ENCODE assay signal across 8 mouse cellular contexts in the genomic region with DNA sequence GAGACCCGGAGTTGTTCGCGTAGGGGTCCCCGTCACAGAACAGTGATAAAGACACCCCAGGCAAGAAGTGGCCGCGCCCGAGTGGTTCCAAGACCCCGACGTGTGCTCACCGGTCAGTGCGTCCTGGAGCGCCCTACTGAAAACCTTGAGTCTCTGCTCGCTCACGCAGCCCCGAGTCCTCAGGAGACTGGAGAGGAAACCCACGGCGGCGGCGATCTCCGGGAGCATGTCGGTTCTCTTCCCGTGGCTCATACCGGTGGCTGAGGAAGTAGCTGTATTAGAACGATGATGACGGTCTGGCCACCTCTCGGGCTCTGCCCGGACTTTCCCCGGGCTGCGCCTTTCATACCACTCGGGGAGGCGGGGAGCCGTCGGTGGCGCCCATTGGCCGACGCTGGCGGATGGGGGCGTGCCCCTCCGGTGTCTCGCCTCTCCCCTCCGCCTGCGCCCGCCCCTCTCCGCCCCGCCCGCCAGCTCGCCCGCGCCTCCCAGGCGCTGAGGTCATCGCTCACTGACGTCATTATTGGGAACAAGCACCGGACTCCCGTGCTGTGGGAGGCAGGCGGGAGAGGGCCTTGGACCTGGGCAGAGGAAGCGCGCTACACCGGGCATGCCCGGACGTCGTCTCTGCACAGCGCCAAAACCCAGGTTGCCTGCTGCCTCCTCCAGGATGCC. TPM values are rescaled to one million over a fixed set of nuclear protein-coding genes. Genes with fewer than 3 reads are reported as not detected.
DNase-seq lines count a peak whose midpoint lies in the region; ATAC-seq and TF ChIP-seq lines count a peak whose summit lies in the region.

A gene (minus strand): TSS at position 319 of the 675 bp plus-strand sequence.

- DNase-seq in CD8-positive naive resting alpha-beta T cell, adult 2 months (ENCODE audit: low read depth in 2 of 2, low spot score in 2 of 2), result peak; percentile 91 to 93
- DNase-seq in c-Kit-positive CD71-negative TER-119-negative erythroid progenitor cells, embryonic 14.5 days (ENCODE audit: low read depth), result peak; percentile 86
- DNase-seq in forebrain, embryonic 11.5 days (ENCODE audit: low spot score), result peak; percentile 99
- DNase-seq in kidney, postnatal 4 days, result peak; percentile 98

- no peaks in the 10 kb centered on the region for H3K27me3 ChIP-seq in forebrain, embryonic 11.5 days (ENCODE audit: control insufficient read depth, insufficient read depth, low read length)
- no peaks in the 10 kb centered on the region for H3K27me3 ChIP-seq in heart, embryonic 16.5 days (ENCODE audit: control insufficient read depth, insufficient read depth, low read length)
- H3K27me3 ChIP-seq in liver, embryonic 16.5 days (ENCODE audit: control insufficient read depth, insufficient read depth, low read depth, low read length), result no peaks in the 10 kb centered on the region
- H3K27me3 ChIP-seq in neural tube, embryonic 13.5 days, result no peaks in the 10 kb centered on the region
- H3K27me3 ChIP-seq in testis, adult 2 months (ENCODE audit: control insufficient read depth, insufficient read depth, low read length), result no peaks in the 10 kb centered on the region

- peak within 1 kb of the TSS; percentile 86 for H3K9ac ChIP-seq in forebrain, embryonic 11.5 days (ENCODE audit: low read length)
- peak within 1 kb of the TSS; percentile 97 for H3K9ac ChIP-seq in heart, embryonic 16.5 days (ENCODE audit: low read length)
- H3K9ac ChIP-seq in liver, embryonic 16.5 days (ENCODE audit: low read depth, low read length), result peak within 1 kb of the TSS; percentile 94
- peak within 1 kb of the TSS; percentile 92 for H3K9ac ChIP-seq in neural tube, embryonic 13.5 days

- H3K4me1 ChIP-seq in forebrain, embryonic 11.5 days (replicated peaks; ENCODE audit: control insufficient read depth, insufficient read depth, low read length), result peaks cover 9% of the 10 kb centered on the region
- H3K4me1 ChIP-seq in heart, embryonic 16.5 days (ENCODE audit: control insufficient read depth, insufficient read depth, low read length), result peaks cover 51% of the 10 kb centered on the region
- peaks cover 75% of the 10 kb centered on the region for H3K4me1 ChIP-seq in liver, embryonic 16.5 days (ENCODE audit: control insufficient read depth, low read depth, low read length)
- peaks cover 67% of the 10 kb centered on the region for H3K4me1 ChIP-seq in neural tube, embryonic 13.5 days (replicated peaks)
- H3K4me1 ChIP-seq in testis, adult 2 months (ENCODE audit: control insufficient read depth, insufficient read depth, low read length), result peaks cover 12% of the 10 kb centered on the region

- peak within 1 kb of the TSS; percentile 73 for H3K27ac ChIP-seq in forebrain, embryonic 11.5 days (ENCODE audit: low read depth, low read length)
- H3K27ac ChIP-seq in heart, embryonic 16.5 days (ENCODE audit: low read length), result peak within 1 kb of the TSS; percentile 94
- H3K27ac ChIP-seq in liver, embryonic 16.5 days (ENCODE audit: low read length), result peak within 1 kb of the TSS; percentile 95
- H3K27ac ChIP-seq in neural tube, embryonic 13.5 days (replicated peaks), result peak within 1 kb of the TSS; percentile 91
- peak within 1 kb of the TSS; percentile 59 for H3K27ac ChIP-seq in testis, adult 2 months (ENCODE audit: control insufficient read depth, insufficient read depth, low read depth, low read length)

- TF ChIP-seq POLR2A in testis, adult 2 months (IDR thresholded peaks at IDR 0.05; ENCODE audit: control insufficient read depth, low read depth, low read length), result peak; percentile 93

- WGBS in forebrain, embryonic 11.5 days, result under 1% methylated on average over 58 of the region's 62 CpGs
- 0% methylated on average over 60 of the region's 62 CpGs for WGBS in heart, embryonic 16.5 days
- WGBS in liver, embryonic 16.5 days (ENCODE audit: insufficient replicate concordance), result under 1% methylated on average over 61 of the region's 62 CpGs
- under 1% methylated on average over 60 of the region's 62 CpGs for WGBS in neural tube, embryonic 13.5 days

- TF ChIP-seq CTCF in testis, adult 2 months (IDR thresholded peaks at IDR 0.05; ENCODE audit: control insufficient read depth, insufficient read depth, insufficient replicate concordance, low read depth, low read length), result 0 out of 2 replicates have a peak, but pooled peaks have one; percentile 4

- peak; percentile 93 for ATAC-seq in forebrain, embryonic 11.5 days (replicated peaks; ENCODE audit: low FRiP score)
- peak; percentile 92 for ATAC-seq in heart, embryonic 16.5 days (replicated peaks; ENCODE audit: extremely low read depth, insufficient read depth, low FRiP score)
- peak; percentile 88 for ATAC-seq in liver, embryonic 16.5 days (ENCODE audit: low read depth)
- ATAC-seq in neural tube, embryonic 13.5 days (ENCODE audit: low read depth), result peak; percentile 95

- peak within 1 kb of the TSS; percentile 61 for H3K4me2 ChIP-seq in forebrain, embryonic 11.5 days (ENCODE audit: low read depth, low read length, severe bottlenecking)
- H3K4me2 ChIP-seq in heart, embryonic 16.5 days (ENCODE audit: low read depth, low read length), result peak within 1 kb of the TSS; percentile 91
- peak within 1 kb of the TSS; percentile 90 for H3K4me2 ChIP-seq in liver, embryonic 16.5 days (ENCODE audit: low read depth, low read length)
- H3K4me2 ChIP-seq in neural tube, embryonic 13.5 days, result peak within 1 kb of the TSS; percentile 66

- peaks cover 6% of the 10 kb centered on the region; the same call in 1 of the 2 replicates for H3K36me3 ChIP-seq in forebrain, embryonic 11.5 days (ENCODE audit: control insufficient read depth, insufficient read depth, low read length)
- H3K36me3 ChIP-seq in heart, embryonic 16.5 days (ENCODE audit: control insufficient read depth, insufficient read depth), result peaks cover 16% of the 10 kb centered on the region
- H3K36me3 ChIP-seq in liver, embryonic 16.5 days (ENCODE audit: control insufficient read depth, insufficient read depth), result peaks cover 29% of the 10 kb centered on the region
- H3K36me3 ChIP-seq in neural tube, embryonic 13.5 days, result 0 out of 2 replicates have a peak, but pooled peaks cover 13% of the 10 kb centered on the region
- H3K36me3 ChIP-seq in testis, adult 2 months (ENCODE audit: control insufficient read depth, insufficient read depth, low read length), result no peaks in the 10 kb centered on the region

- peak within 1 kb of the TSS; percentile 74 for H3K4me3 ChIP-seq in forebrain, embryonic 11.5 days (ENCODE audit: low read depth, low read length)
- H3K4me3 ChIP-seq in heart, embryonic 16.5 days (ENCODE audit: low read length), result peak within 1 kb of the TSS; percentile 90
- H3K4me3 ChIP-seq in liver, embryonic 16.5 days (ENCODE audit: low read depth, low read length), result peak within 1 kb of the TSS; percentile 83
- peak within 1 kb of the TSS; percentile 78 for H3K4me3 ChIP-seq in neural tube, embryonic 13.5 days
- peak within 1 kb of the TSS; percentile 81 for H3K4me3 ChIP-seq in testis, adult 2 months (ENCODE audit: control insufficient read depth, low read depth, low read length)

- H3K9me3 ChIP-seq in forebrain, embryonic 11.5 days (ENCODE audit: control insufficient read depth, low read length), result no peaks in the 10 kb centered on the region
- H3K9me3 ChIP-seq in heart, embryonic 16.5 days (replicated peaks; ENCODE audit: control insufficient read depth, low read length), result no peaks in the 10 kb centered on the region
- H3K9me3 ChIP-seq in liver, embryonic 16.5 days (replicated peaks; ENCODE audit: control insufficient read depth, low read length), result no peaks in the 10 kb centered on the region
- no peaks in the 10 kb centered on the region for H3K9me3 ChIP-seq in neural tube, embryonic 13.5 days

RNA-seq across cellular contexts. Expression of the gene that starts here (rescaled TPM):
- 110 TPM in 2 replicates for polyA plus RNA-seq in forebrain, embryonic 11.5 days (2014; fragmentation: Nextera tagmentation; extraction: Ambion mirVana)
- 49.5 and 50.9 TPM in 2 replicates for polyA plus RNA-seq in heart, embryonic 16.5 days (2015; fragmentation: Nextera tagmentation; extraction: Ambion mirVana)
- polyA plus RNA-seq in liver, embryonic 16.5 days (2015; fragmentation: Nextera tagmentation; extraction: Ambion mirVana), result 107 and 109 TPM in 2 replicates
- 49.0 and 55.3 TPM in 2 replicates for polyA plus RNA-seq in neural tube, embryonic 13.5 days (2015; fragmentation: Nextera tagmentation; extraction: Ambion mirVana)
- 2.9 and 4.1 TPM in 2 replicates for polyA plus RNA-seq in testis, adult 2 months (2012; rRNA removed)

Comparison
In these comparisons a context has a peak if more than half of its experiments do, and no peak if none do; other contexts are left out.
1. Peak in every context shown above with its lines: DNase-seq, ATAC-seq, H3K4me3 ChIP-seq and H3K27ac ChIP-seq.